ENCODE assay signal across 24 mouse cellular contexts in genomic region chr4:57200661-57201060, GRCm38 (mm10). TPM values are rescaled to one million over a fixed set of nuclear protein-coding genes. Genes with fewer than 3 reads are reported as not detected.
"Had no signal": no experiment of that assay in that cellular context is flagged by ENCODE, and none has a peak within 500 bp of the region (broad histone marks: within the 10 kb centered on the region; RNA-seq: fewer than 3 reads in every experiment).

No protein-coding gene starts in this region.

- H3K4me2 ChIP-seq: heart, embryonic 12.5 days; hindbrain, embryonic 14.5 days; intestine, embryonic 15.5 days; kidney, embryonic 15.5 days; limb, embryonic 13.5 days; limb, embryonic 15.5 days; liver, embryonic 12.5 days had no signal

- ATAC-seq: hindbrain, embryonic 16.5 days; inflammation-experienced regulatory T-cells, adult 6 months; intestine, embryonic 15.5 days; liver, embryonic 12.5 days had no signal

- H3K9me3 ChIP-seq: heart, embryonic 10.5 days; intestine, embryonic 15.5 days; kidney, embryonic 15.5 days; liver, embryonic 12.5 days had no signal

- H3K9ac ChIP-seq: heart, embryonic 12.5 days; hindbrain, embryonic 14.5 days; intestine, embryonic 15.5 days; kidney, embryonic 15.5 days; limb, embryonic 13.5 days; limb, embryonic 15.5 days; liver, embryonic 12.5 days; liver, embryonic 14.5 days had no signal

- H3K27ac ChIP-seq: heart, embryonic 10.5 days; hindbrain, embryonic 14.5 days; intestine, embryonic 15.5 days; kidney, embryonic 15.5 days; kidney, postnatal 0 days; limb, embryonic 13.5 days; limb, embryonic 15.5 days; liver, embryonic 12.5 days; liver, embryonic 14.5 days had no signal

- H3K4me3 ChIP-seq: heart, embryonic 10.5 days; heart, embryonic 12.5 days; intestine, embryonic 15.5 days; kidney, embryonic 15.5 days; limb, embryonic 13.5 days; limb, embryonic 15.5 days; liver, embryonic 12.5 days had no signal

- H3K36me3 ChIP-seq: heart, embryonic 10.5 days; intestine, embryonic 15.5 days; liver, embryonic 12.5 days had no signal

- H3K27me3 ChIP-seq: heart, embryonic 12.5 days; intestine, embryonic 15.5 days; kidney, embryonic 15.5 days; limb, embryonic 13.5 days; limb, embryonic 15.5 days; liver, embryonic 12.5 days had no signal

- DNase-seq: gastrocnemius, postnatal 25 days; heart, adult 18-20 months; heart, postnatal 10 days; heart, postnatal 4 days; kidney, adult 11 months; kidney, adult 2 months; kidney, adult 9 months; kidney, postnatal 14 days; kidney, postnatal 36 days; layer of hippocampus, adult 9-11 months; layer of hippocampus, postnatal 36 days; left cerebral cortex, postnatal 4 days had no signal

RNA-seq across cellular contexts. Expression of gene Epb41l4b, which starts 57.4 kb away (rescaled TPM):
- polyA plus RNA-seq: inflammation-experienced regulatory T-cells, adult 6 months had no signal
